Mouse (Mus musculus) embryonic facial prominence, embryonic 10.5 days (tissue): ENCODE data around the gene Cdcp1. TPM values are rescaled to one million over a fixed set of nuclear protein-coding genes. Genes with fewer than 3 reads are reported as not detected.

Experiments
- DNase-seq: peaks from one replicate; pipeline ENCODE4 v3.0.0-alpha.2; 2017; ENCODE audit warnings: low spot score
- H3K27ac ChIP-seq: fragments of 300-500 bp; sonication (generic); replicated peaks from 2 replicates; pipeline ENCODE4 v1.5.1; 2016; ENCODE audit warnings: mild to moderate bottlenecking
- H3K27me3 ChIP-seq: fragments of 300-500 bp; sonication (generic); replicated peaks from 2 replicates; pipeline ENCODE4 v1.6.1; 2016; ENCODE audit warnings: low read depth, mild to moderate bottlenecking; ENCODE audit not compliant: poor library complexity, severe bottlenecking
- H3K36me3 ChIP-seq: fragments of 300-500 bp; sonication (generic); replicated peaks from 2 replicates; pipeline ENCODE4 v1.6.1; 2016; ENCODE audit warnings: mild to moderate bottlenecking, moderate library complexity
- H3K4me1 ChIP-seq: fragments of 300-500 bp; sonication (generic); 2 replicates; pipeline ENCODE4 v1.6.1; 2016
- H3K4me3 ChIP-seq: fragments of 300-500 bp; sonication (generic); 2 replicates; pipeline ENCODE4 v1.5.1; 2016; ENCODE audit warnings: mild to moderate bottlenecking, moderate library complexity
- H3K9me3 ChIP-seq: fragments of 300-500 bp; sonication (generic); 2 replicates; pipeline ENCODE4 v1.6.1; 2016; ENCODE audit warnings: mild to moderate bottlenecking
- WGBS: fragments of 180-500 bp; shearing (Covaris S2); methylation state at CpG from one replicate; pipeline ENCODE4 v1.1.7; 2016; 5-methylcytosine and 5-hydroxymethylcytosine counted together
- polyA plus RNA-seq: library from polyadenylated mRNA; unstranded; fragments of >200 nt; fragmentation: Nextera tagmentation; extraction: Ambion mirVana; gene quantifications from 2 replicates; pipeline ENCODE4 v1.2.1, GENCODE M21; 2016

Cdcp1 gene
- polyA plus RNA-seq: 5.5 and 6.0 TPM in 2 replicates

DNA sequence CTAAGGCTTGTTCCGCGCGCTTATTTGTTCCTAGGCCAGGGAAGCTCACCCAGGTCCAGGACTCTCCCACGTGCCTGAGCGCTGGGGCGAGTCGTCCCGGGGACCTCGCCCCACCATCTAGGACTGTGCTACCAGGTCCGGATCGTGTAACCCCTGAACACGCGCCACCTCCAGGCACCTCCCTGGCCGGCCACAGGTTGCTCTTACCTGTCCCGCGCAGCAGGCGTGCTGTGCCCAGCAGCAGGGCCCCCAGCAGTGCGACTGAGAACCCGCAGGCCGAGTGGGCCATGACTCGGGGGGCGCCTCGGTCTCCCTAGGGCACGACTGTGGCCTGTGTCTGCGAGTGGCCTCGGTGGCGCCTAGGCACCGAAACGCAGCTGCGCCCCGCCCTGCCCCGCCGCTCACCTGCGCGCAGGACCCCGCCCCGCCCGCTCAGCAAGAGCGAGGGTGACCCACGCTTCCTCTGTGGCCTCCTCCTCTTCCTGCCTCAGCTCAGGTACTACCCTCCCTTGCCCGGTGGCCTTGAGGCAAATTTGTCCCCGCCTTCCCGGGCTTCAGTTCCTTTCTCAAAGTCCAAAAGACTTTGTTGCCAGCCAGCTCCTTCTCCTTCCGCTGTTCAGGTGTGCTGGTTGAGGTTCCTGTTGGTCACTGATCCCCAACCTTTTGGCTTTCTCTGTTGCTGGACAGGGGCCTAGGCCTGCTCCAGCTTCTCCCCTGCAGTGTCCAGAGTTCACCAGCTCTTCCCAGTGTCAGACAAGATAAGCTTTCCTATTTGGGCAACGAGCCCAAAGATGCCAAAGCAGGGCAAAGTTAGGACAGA is at the start of gene Cdcp1:
Gene Cdcp1, minus strand, starts transcription at position 418 of the 820 bp plus-strand sequence.
- peak; percentile 41 for DNase-seq
- no peaks in the 10 kb centered on the region for H3K9me3 ChIP-seq
- peaks cover 33% of the 10 kb centered on the region for H3K27me3 ChIP-seq
- peak within 1 kb of the TSS; percentile 55 for H3K4me3 ChIP-seq
- no peaks in the 10 kb centered on the region for H3K36me3 ChIP-seq
- H3K27ac ChIP-seq: peak within 1 kb of the TSS; percentile 63
- 5% methylated on average over 45 of the region's 45 CpGs for WGBS
- peaks cover 12% of the 10 kb centered on the region for H3K4me1 ChIP-seq

DNA sequence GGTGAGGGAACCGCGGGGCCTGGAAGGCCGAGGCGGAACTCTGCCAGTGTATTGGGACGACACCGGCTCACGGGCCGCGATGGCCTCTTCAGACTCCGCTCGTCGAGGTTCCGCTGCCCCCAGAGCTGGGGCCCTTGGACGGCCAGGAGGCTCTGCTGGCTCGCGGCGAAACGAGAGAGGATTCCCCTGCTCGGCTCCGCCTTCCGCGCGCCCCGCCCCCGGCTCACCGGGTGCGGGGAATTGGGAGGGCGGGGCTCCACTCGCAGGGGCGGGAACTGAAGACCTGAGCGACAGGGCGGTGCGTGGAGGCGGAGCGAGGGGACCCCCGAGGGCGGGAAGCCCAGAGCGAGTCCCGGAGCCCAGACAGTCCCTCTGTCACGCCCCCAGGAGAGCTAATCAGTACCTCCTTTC is 44.8 kb upstream of the Cdcp1 start, which contains the start of gene Tmem158:
Gene Tmem158, minus strand, starts transcription at position 154 of the 411 bp plus-strand sequence.
- H3K27ac ChIP-seq: peak within 1 kb of the TSS; percentile 82
- no peaks in the 10 kb centered on the region for H3K9me3 ChIP-seq
- H3K4me3 ChIP-seq: peak within 1 kb of the TSS; percentile 79
- H3K36me3 ChIP-seq: no peaks in the 10 kb centered on the region
- WGBS: under 1% methylated on average over 40 of the region's 40 CpGs
- peaks cover 53% of the 10 kb centered on the region for H3K27me3 ChIP-seq
- DNase-seq: peak; percentile 94
- peaks cover 16% of the 10 kb centered on the region for H3K4me1 ChIP-seq

DNA sequence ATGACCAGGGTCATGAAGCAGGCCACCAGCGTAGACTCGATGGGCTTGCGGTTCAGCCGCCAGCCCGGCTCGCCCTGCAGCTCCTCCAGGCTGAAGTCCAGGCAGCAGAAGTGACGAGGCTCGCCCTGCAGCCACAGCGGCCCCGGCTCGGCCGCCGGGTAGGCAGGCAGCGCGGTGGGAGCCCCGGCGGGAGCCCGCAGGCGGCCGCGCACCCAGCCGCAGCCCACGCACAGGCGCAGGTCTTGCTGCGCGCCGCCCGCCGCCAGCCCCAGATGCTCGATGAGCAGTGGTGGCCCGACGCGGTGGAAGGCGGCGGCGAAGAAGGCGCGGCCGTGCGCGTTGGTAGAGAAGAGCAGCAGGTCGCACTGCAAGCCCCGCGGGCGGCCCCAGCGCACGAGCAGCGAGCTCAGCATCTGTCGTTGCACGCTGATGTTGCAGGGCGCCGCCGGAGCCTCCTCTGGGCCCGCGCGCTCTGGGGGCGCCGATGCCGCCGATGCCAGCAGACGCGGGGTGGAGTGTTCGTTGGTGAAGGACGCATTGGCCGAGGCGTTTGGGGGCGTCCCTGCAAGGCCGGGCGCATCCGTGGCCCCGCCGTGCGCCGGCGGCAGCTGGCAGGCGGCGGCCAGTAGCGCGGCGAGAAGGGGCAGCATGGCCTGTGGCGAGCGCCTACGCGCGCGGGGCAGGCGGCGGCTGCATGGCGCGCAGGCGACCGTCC is 44.2 kb upstream of the Cdcp1 start:
- WGBS: under 1% methylated on average over 92 of the region's 92 CpGs
- peaks cover 53% of the 10 kb centered on the region for H3K27me3 ChIP-seq
- peaks cover 16% of the 10 kb centered on the region for H3K4me1 ChIP-seq
- H3K4me3 ChIP-seq: peak overlapping the region; percentile 79
- H3K36me3 ChIP-seq: no peaks in the 10 kb centered on the region
- no peaks in the 10 kb centered on the region for H3K9me3 ChIP-seq
- H3K27ac ChIP-seq: peak overlapping the region; percentile 82
- DNase-seq: no peak

DNA sequence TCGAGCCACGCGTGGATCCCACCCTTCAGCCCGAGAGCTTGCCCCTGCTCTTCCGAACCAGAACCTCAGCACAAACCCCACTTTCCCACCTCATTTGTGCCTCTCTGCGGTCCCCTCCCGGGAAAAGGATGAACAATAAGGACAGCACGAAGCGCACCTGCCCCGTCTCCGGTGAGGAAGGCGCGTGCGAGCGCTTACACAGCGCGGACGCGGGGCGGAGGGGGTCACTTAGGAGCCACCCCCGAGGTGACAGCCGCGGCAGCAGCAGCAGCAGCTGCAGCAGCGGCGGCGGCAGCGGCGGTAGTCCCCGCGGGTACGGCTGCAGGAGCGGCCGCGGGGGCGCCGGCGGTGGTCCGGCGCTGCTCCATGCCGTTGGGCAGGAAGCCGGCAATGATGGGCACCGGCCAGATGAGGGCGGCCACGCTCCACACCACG is 43.6 kb upstream of the Cdcp1 start:
- H3K4me3 ChIP-seq: peak overlapping the region; percentile 79
- H3K27ac ChIP-seq: peak overlapping the region; percentile 82
- no peaks in the 10 kb centered on the region for H3K36me3 ChIP-seq
- no peaks in the 10 kb centered on the region for H3K9me3 ChIP-seq
- peaks cover 51% of the 10 kb centered on the region for H3K27me3 ChIP-seq
- peak; percentile 91 for DNase-seq
- H3K4me1 ChIP-seq: peaks cover 16% of the 10 kb centered on the region
- under 1% methylated on average over 45 of the region's 45 CpGs for WGBS

DNA sequence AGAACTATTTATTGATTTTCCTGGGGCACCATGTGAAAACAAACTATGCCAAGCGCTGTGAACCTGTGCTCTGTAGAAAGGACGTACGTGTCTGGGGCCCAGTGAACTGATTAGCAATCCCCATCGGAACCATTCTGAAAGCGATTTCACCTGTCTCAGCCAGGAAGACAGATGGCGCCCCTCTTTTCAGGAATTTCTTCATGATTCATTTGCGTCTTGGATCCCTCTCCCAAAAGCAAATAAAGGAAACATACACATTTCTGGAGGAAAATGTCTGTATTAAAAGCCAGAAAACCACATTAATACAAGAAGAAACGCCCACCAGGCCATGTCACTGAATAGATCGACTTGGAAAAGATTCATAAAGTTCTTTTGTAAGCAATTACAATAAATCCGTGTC is 43.0 kb upstream of the Cdcp1 start:
- 38% methylated on average over 10 of the region's 10 CpGs for WGBS
- Histone ChIP-seq H3K36me3 (no peaks in the 10 kb centered on the region), H3K27ac (no peak overlapping the region), H3K4me1 (peaks cover 16% of the 10 kb centered on the region), H3K27me3 (peaks cover 50% of the 10 kb centered on the region), H3K4me3 (peak overlapping the region; percentile 79), H3K9me3 (no peaks in the 10 kb centered on the region)
- no peak for DNase-seq

DNA sequence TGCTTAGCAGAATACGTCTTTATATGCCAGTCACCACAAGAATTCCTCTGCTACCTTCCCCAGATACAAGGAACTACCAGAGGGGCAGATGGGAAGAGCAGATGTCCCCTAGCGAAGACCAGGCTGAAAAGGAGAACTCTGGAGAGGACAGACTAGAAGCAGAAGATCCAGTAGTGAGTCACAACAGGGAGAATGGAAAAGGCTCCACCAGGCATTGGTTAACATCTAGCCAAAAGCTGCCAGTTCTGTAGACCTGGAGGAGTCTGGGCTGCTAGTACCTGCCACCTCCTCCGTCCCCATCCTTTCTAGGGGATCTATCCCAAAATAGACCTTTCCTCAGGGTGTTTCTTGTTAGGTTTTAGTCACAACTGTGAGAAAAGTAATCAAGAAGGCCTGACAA is 39.9 kb upstream of the Cdcp1 start:
- H3K4me1 ChIP-seq: peaks cover 19% of the 10 kb centered on the region
- H3K27ac ChIP-seq: no peak overlapping the region
- H3K27me3 ChIP-seq: peaks cover 34% of the 10 kb centered on the region
- DNase-seq: no peak
- H3K36me3 ChIP-seq: no peaks in the 10 kb centered on the region
- 85% methylated on average over 3 of the region's 3 CpGs for WGBS
- no peaks in the 10 kb centered on the region for H3K9me3 ChIP-seq
- H3K4me3 ChIP-seq: no peak overlapping the region

DNA sequence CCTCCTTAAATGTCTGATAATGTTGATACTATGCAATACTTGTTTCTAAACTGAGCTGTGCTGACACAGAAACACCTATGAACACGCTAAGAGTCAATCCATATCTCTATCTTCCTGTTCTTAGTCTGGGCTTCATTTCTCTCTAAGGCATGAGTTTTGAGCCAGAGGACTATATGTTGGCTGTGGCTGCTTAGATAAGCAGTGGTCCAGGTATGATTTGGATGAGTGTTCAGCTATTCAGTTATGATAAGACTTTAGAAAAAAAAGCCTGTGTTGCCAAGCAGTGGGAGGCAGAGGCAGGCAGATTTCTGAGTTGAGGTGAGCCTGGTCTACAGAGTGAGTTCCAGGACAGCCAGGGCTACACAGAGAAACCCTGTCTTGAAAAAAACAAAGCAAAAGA is 32.2 kb upstream of the Cdcp1 start:
- Histone ChIP-seq H3K27ac (no peak overlapping the region), H3K27me3 (no peaks in the 10 kb centered on the region), H3K9me3 (no peaks in the 10 kb centered on the region), H3K4me1 (peaks cover 4% of the 10 kb centered on the region; the same call in 1 of the 2 replicates), H3K4me3 (no peak overlapping the region), H3K36me3 (no peaks in the 10 kb centered on the region)
- DNase-seq: no peak
- 88% methylated on average over 1 of the region's 1 CpGs for WGBS

DNA sequence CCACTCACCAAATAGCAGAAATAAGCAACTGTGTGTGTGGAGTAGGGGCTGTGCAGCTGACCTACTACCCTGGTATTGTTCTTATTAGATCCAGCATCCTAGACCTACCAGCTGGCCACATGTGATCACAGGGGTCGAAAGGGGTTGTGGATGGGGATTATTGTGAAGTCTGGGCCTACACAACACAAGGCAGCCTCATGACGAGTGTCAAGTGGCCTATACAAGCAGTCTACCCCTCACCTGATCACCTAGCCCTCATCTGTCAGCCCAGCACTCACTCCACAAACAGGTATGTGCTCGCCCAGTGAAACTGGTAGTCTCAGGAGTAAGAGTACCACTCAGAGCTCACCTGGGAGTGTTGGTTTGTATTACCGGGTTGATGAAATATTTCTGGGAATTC is 29.3 kb upstream of the Cdcp1 start:
- 78% methylated on average over 4 of the region's 4 CpGs for WGBS
- H3K27ac ChIP-seq: no peak overlapping the region
- H3K27me3 ChIP-seq: no peaks in the 10 kb centered on the region
- no peaks in the 10 kb centered on the region for H3K9me3 ChIP-seq
- no peaks in the 10 kb centered on the region for H3K4me1 ChIP-seq
- DNase-seq: no peak
- H3K36me3 ChIP-seq: no peaks in the 10 kb centered on the region
- H3K4me3 ChIP-seq: no peak overlapping the region

DNA sequence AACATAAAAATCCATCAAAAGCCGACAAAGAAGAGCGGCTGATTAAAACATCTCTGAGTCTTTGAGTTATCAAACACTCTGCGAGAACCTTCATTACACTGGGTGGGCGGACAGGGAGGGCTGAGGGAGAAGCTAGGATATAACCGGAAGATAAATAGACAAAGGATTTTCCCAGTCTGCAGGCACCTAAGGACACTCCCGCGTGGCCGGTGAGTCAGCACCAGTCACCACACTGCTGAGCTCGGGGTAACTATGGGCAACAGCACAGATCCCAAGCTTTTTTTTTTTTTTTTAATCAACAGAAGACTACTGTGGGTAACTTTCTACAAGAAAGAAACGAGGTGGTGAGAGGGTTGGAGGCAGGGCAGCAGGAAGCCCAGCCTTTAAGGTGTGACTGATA is 28.1 kb upstream of the Cdcp1 start:
- DNase-seq: no peak
- H3K36me3 ChIP-seq: no peaks in the 10 kb centered on the region
- no peak overlapping the region for H3K4me3 ChIP-seq
- H3K27ac ChIP-seq: no peak overlapping the region
- WGBS: 71% methylated on average over 10 of the region's 10 CpGs
- peaks cover 2% of the 10 kb centered on the region; the same call in 1 of the 2 replicates for H3K4me1 ChIP-seq
- no peaks in the 10 kb centered on the region for H3K27me3 ChIP-seq
- H3K9me3 ChIP-seq: no peaks in the 10 kb centered on the region

DNA sequence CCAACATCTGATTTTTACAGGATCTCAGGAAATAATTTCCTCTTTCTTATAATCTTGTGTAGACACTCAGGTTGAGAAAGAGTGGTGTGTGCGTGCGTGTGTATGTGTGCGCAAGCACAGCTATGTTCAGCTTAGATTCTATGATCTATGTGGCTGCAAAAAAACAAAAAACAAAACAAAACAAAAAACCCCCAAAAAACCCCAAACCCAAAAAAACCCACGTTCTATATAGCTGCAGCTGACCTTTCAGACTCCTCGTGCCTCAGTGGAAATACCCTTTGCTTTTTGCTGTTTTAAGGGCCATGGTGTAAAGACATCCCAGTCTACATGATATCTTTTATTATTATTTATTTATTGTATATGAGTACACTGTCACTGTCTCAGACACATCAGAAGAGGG is 25.4 kb upstream of the Cdcp1 start:
- H3K9me3 ChIP-seq: no peaks in the 10 kb centered on the region
- 94% methylated on average over 5 of the region's 5 CpGs for WGBS
- no peak overlapping the region for H3K4me3 ChIP-seq
- H3K36me3 ChIP-seq: no peaks in the 10 kb centered on the region
- H3K27ac ChIP-seq: no peak overlapping the region
- H3K4me1 ChIP-seq: peaks cover 18% of the 10 kb centered on the region
- no peaks in the 10 kb centered on the region for H3K27me3 ChIP-seq
- DNase-seq: no peak

DNA sequence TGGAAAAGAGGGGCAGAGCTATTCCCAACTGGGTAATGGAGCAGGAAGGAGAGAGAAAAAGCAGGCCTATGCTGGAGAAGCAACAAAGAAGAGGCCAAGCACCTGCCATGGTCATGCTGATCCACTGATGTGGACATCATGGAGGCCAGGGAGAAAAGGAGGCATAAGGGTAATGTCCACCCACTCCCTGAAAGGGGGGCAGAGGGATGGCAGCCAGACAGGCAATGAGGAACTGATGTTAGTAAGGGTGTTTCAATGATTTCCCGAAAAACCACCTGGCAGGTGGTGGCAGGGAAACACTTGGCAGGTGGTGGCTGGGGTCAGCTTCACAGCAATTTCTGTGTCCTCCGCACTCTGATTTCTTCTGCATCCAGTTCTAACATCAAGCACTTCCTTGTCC is 24.9 kb upstream of the Cdcp1 start:
- Histone ChIP-seq H3K4me1 (peaks cover 19% of the 10 kb centered on the region), H3K27ac (no peak overlapping the region), H3K4me3 (no peak overlapping the region), H3K9me3 (no peaks in the 10 kb centered on the region), H3K36me3 (no peaks in the 10 kb centered on the region), H3K27me3 (no peaks in the 10 kb centered on the region)
- 92% methylated on average over 2 of the region's 2 CpGs for WGBS
- no peak for DNase-seq

DNA sequence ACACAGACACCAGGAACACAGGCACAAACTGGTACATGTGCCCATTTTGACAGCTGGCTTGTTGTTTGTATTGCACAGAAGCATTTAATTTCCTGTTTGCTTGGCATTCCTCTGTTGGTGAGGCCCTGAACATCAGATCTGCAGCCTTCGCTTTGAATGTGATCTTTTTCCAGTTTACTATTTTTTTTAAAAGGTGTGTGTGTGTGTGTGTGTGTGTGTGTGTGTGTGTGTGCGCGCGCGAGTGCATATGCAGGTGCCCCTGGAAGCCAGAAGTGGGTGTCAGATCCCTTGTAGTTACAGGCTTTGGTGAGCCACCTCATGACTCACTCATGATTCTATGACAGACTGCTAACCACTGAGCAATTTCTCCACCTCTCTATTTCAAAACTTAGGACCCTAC is 24.4 kb upstream of the Cdcp1 start:
- Histone ChIP-seq H3K27ac (no peak overlapping the region), H3K4me1 (peaks cover 23% of the 10 kb centered on the region), H3K36me3 (no peaks in the 10 kb centered on the region), H3K27me3 (no peaks in the 10 kb centered on the region), H3K4me3 (no peak overlapping the region), H3K9me3 (no peaks in the 10 kb centered on the region)
- DNase-seq: no peak
- 88% methylated on average over 5 of the region's 5 CpGs for WGBS

DNA sequence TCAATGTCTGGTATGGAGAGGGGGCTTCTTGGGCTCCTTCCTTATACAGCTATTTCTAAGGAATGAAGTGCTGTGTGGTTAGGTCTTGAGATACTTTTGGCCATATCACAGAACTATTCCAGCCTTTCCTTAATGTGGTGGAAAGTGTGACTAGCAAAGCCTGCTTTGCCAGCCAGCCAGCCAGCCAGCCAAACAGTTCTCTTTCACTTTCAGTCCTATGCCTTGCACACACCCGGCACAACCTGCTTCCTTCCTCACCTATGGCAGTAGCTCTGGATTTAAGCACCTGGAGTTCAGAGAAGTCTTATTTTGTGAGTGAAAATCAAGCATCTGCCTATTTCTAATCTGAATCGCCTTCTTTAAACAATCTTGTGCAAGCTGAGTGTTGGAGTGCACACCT is 23.8 kb upstream of the Cdcp1 start:
- Histone ChIP-seq H3K27me3 (no peaks in the 10 kb centered on the region), H3K36me3 (no peaks in the 10 kb centered on the region), H3K27ac (no peak overlapping the region), H3K4me3 (no peak overlapping the region), H3K4me1 (peaks cover 23% of the 10 kb centered on the region), H3K9me3 (no peaks in the 10 kb centered on the region)
- no peak for DNase-seq
- 78% methylated on average over 2 of the region's 2 CpGs for WGBS
